Mouse (Mus musculus) limb, embryonic 14.5 days (tissue): Measurements from ENCODE around the gene Uba7. TPM values are rescaled to one million over a fixed set of nuclear protein-coding genes. Genes with fewer than 3 reads are reported as not detected.
"Not testable (repeated sequence)": the region's sequence is repeated elsewhere in the genome, so short reads cannot be mapped to it uniquely, and the experiment has no call there.

Experiments
- ATAC-seq: fragments of 200-750 bp; cut with Nextera tagmentation; 2 replicates; pipeline ENCODE4 v1.8.0; 2017; ENCODE audit warnings: low read depth, moderate number of reproducible peaks, moderate TSS enrichment; ENCODE audit not compliant: low FRiP score
- DNase-seq: peaks from one replicate; pipeline ENCODE4 v3.0.0-alpha.2; 2015; ENCODE audit warnings: low spot score
- H3K27ac ChIP-seq: fragments of 300-500 bp; sonication (generic); replicated peaks from 2 replicates; pipeline ENCODE4 v1.5.1; 2014; ENCODE audit warnings: low read depth, mild to moderate bottlenecking, low read length, moderate library complexity, mixed read lengths
- H3K27me3 ChIP-seq: fragments of 300-500 bp; sonication (generic); 2 replicates; pipeline ENCODE4 v1.6.1; 2014; ENCODE audit warnings: low read length, mixed read lengths; ENCODE audit not compliant: control insufficient read depth, insufficient read depth
- H3K36me3 ChIP-seq: fragments of 300-500 bp; sonication (generic); 2 replicates; pipeline ENCODE4 v1.6.1; 2014; ENCODE audit warnings: mild to moderate bottlenecking, low read length, moderate library complexity, mixed read lengths; ENCODE audit not compliant: control insufficient read depth, insufficient read depth
- H3K4me1 ChIP-seq: fragments of 300-500 bp; sonication (generic); 2 replicates; pipeline ENCODE4 v1.6.1; 2014; ENCODE audit warnings: antibody characterized with exemption, low read length, mixed read lengths; ENCODE audit not compliant: control insufficient read depth, insufficient read depth
- H3K4me2 ChIP-seq: fragments of 300-500 bp; sonication (generic); replicated peaks from 2 replicates; pipeline ENCODE4 v1.6.1; 2014; ENCODE audit warnings: low read depth, mild to moderate bottlenecking, low read length, moderate library complexity; ENCODE audit not compliant: severe bottlenecking
- H3K4me3 ChIP-seq: fragments of 300-500 bp; sonication (generic); replicated peaks from 2 replicates; pipeline ENCODE4 v1.5.1; 2014; ENCODE audit warnings: low read length
- H3K9ac ChIP-seq: fragments of 300-500 bp; sonication (generic); 2 replicates; pipeline ENCODE4 v1.6.1; 2014; ENCODE audit warnings: mild to moderate bottlenecking, low read depth, low read length, moderate library complexity; ENCODE audit not compliant: severe bottlenecking
- H3K9me3 ChIP-seq: fragments of 300-500 bp; sonication (generic); 2 replicates; pipeline ENCODE4 v1.6.1; 2016; ENCODE audit warnings: low read length; ENCODE audit not compliant: control insufficient read depth
- POLR2A ChIP-seq: fragments of 200-500 bp; IDR thresholded peaks from 2 replicates; pipeline ENCODE4 v1.8.0; 2012; ENCODE audit warnings: inconsistent platforms, mild to moderate bottlenecking, moderate library complexity, borderline replicate concordance; ENCODE audit not compliant: insufficient read depth, insufficient read length; ENCODE audit errors: extremely low read depth
- WGBS: fragments of 180-500 bp; shearing (Covaris S2); extraction: QIAGEN DNeasy Blood & Tissue Kit; methylation state at CpG from one replicate; pipeline ENCODE4 v1.1.7; 2014; 5-methylcytosine and 5-hydroxymethylcytosine counted together
- polyA plus RNA-seq, 2 experiments: library from polyadenylated mRNA; depleted of rRNA in 1 of 2; stranded (reverse) in 1 of 2; unstranded in 1 of 2; fragments of >200 nt; fragmentation: Nextera tagmentation in 1 of 2; extraction: Ambion mirVana in 1 of 2; gene quantifications; 2 replicates each; pipeline versions ENCODE4 v1.2.1 to v1.2.3; 2012 to 2014

Gene Uba7
- polyA plus RNA-seq, 2 experiments = 28.2 to 33.4 TPM

DNA sequence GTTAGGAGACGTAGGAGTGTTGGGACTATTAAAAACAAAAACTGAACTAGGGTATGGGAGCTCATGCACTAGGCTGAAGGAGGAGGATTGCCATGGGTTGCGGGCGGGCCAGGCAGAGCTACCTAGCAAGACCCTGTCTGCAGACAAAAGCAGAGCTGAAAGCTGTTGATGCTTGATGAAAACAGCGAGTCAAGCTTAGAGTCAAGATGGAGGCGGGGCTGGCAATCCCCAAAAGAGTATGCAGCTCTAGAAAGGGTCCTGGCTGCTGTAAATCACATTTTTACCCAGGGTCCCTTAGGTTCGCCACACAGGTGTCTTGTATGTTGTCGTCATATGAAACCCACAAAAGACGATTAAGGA is 28.2 kb downstream of the Uba7 start:
- Histone ChIP-seq H3K9ac (peak overlapping the region; percentile 93), H3K4me3 (peak overlapping the region; percentile 93), H3K9me3 (no peaks in the 10 kb centered on the region), H3K4me1 (peaks cover 14% of the 10 kb centered on the region), H3K27me3 (no peaks in the 10 kb centered on the region), H3K27ac (peak overlapping the region; percentile 90; the same call in 1 of the 2 replicates), H3K36me3 (no peaks in the 10 kb centered on the region), H3K4me2 (peak overlapping the region; percentile 79)
- TF ChIP-seq POLR2A = no peak
- no peak for ATAC-seq
- no peak for DNase-seq
- WGBS = 8% methylated on average over 8 of the region's 8 CpGs

DNA sequence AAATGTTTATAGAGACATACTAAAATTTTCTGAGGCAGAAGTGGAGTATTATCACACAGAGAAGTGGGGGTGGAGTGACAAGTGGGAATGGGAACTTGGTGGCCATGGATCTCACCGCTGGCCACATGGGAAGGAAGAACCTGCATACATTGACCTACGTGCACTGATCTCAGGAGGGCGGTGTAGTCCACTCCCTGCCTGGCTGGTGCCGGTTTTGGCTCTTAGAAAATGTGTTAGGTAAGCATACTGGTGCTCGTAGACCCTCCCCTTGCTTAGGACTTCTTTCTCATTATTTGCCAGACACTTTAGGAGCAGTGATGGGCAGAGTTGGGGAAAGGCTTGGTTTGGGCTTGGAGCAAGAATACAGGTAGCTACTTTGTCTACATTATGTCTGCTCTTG is 32.7 kb downstream of the Uba7 start:
- peaks cover 9% of the 10 kb centered on the region for H3K36me3 ChIP-seq
- H3K9me3 ChIP-seq = no peaks in the 10 kb centered on the region
- H3K27ac ChIP-seq = no peak overlapping the region
- H3K4me1 ChIP-seq = peaks cover 9% of the 10 kb centered on the region
- no peak overlapping the region for H3K9ac ChIP-seq
- H3K4me2 ChIP-seq = no peak overlapping the region
- no peak for ATAC-seq
- TF ChIP-seq POLR2A = no peak
- no peak for DNase-seq
- no peak overlapping the region for H3K4me3 ChIP-seq
- H3K27me3 ChIP-seq = no peaks in the 10 kb centered on the region
- WGBS = 94% methylated on average over 5 of the region's 5 CpGs

DNA sequence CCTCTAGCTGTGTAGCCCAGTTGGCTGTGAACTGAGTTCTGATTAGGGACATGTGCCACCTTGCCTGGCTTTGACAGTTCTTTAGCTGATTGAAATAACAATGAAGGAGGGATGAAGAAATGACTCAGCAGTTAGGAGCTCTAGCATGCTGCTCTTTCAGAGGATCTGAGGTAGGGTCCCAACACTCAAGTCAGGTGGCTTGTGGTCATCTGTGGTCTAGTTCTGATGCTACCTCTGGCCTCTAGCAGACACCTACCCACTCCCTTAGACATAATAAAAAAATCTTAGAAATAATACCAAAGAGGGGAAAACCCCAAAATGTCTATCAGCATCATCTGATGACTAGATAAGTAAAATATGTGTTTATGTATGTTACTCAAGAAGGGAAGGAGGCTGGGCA is 35.1 kb downstream of the Uba7 start:
- no peak overlapping the region for H3K4me3 ChIP-seq
- no peak for TF ChIP-seq POLR2A
- no peak overlapping the region for H3K9ac ChIP-seq
- H3K9me3 ChIP-seq = no peaks in the 10 kb centered on the region
- peaks cover 17% of the 10 kb centered on the region for H3K36me3 ChIP-seq
- no peak overlapping the region for H3K4me2 ChIP-seq
- ATAC-seq (no peak), DNase-seq (no peak)
- H3K4me1 ChIP-seq = no peaks in the 10 kb centered on the region
- H3K27ac ChIP-seq = no peak overlapping the region
- no peaks in the 10 kb centered on the region for H3K27me3 ChIP-seq

DNA sequence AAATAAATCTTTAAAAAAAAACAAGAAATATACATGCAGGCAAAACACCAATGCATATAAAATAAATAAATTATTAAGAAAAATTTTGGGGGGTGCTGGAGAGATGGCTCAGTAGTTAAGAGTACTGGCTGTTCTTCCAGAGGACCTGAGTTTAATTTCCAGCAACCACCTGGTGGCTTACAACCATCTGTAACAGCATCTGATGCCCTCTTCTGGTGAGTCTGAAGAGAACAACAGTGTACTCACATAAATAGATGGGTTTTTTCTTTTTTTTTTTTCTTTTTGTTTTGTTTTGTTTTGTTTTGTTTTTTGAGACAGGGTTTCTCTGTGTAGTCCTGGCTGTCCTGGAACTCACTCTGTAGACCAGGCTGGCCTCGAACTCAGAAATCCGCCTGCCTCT is 38.3 kb downstream of the Uba7 start:
- not testable (repeated sequence) for ATAC-seq, DNase-seq, H3K27ac ChIP-seq, H3K9me3 ChIP-seq, H3K9ac ChIP-seq, H3K4me3 ChIP-seq, H3K27me3 ChIP-seq, H3K4me1 ChIP-seq, H3K4me2 ChIP-seq
- WGBS = 96% methylated on average over 2 of the region's 2 CpGs
- peaks cover 21% of the 10 kb centered on the region for H3K36me3 ChIP-seq

DNA sequence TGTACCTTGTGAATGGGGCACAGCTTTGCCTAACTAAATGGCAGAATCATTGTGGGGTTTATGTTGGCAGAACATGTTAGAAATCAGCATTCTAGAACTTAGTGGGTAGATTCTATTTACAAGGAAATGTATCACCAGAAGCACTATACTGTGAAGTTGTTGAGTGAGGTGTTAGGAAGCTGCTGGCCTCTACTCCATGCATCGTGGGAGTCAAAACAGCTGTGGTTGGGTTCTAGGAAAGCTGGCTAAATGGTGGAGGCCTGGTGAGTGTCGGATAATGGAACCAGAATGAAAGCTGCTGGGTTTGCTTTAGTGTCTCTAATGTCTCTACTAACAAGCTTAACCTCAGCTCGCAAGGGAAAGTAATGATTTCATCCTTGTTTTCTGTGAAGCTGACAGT is 41.8 kb downstream of the Uba7 start:
- no peak overlapping the region for H3K9ac ChIP-seq
- H3K36me3 ChIP-seq = peaks cover 19% of the 10 kb centered on the region
- TF ChIP-seq POLR2A = no peak
- H3K4me1 ChIP-seq = no peaks in the 10 kb centered on the region
- WGBS = 92% methylated on average over 3 of the region's 3 CpGs
- H3K27ac ChIP-seq = no peak overlapping the region
- no peak overlapping the region for H3K4me3 ChIP-seq
- no peak for DNase-seq
- H3K4me2 ChIP-seq = no peak overlapping the region
- ATAC-seq = no peak
- no peaks in the 10 kb centered on the region for H3K9me3 ChIP-seq
- H3K27me3 ChIP-seq = no peaks in the 10 kb centered on the region

DNA sequence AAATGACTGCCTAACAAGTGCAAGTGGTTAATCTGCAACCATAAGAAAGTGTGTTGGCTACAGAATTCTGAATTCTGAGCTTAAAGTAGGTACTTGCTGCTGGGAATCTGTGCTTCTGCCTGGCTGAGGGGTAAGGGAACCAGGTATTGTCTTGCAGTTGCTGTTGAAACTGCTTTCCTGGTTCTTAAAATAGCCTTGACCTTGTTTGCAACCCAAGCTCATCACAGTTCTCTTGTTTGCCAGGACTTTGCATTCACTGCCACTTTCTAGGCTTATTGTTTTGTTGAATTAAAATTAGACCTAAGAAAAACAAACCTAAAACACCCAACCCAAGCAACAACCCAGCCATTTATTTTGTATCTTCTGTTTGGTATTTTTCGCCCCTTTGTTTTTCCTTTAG is 45.4 kb downstream of the Uba7 start:
- Histone ChIP-seq H3K4me1 (no peaks in the 10 kb centered on the region), H3K9ac (no peak overlapping the region), H3K27me3 (no peaks in the 10 kb centered on the region), H3K27ac (no peak overlapping the region), H3K36me3 (peaks cover 21% of the 10 kb centered on the region), H3K9me3 (no peaks in the 10 kb centered on the region), H3K4me2 (no peak overlapping the region), H3K4me3 (no peak overlapping the region)
- ATAC-seq (no peak), DNase-seq (no peak)
- 96% methylated on average over 1 of the region's 1 CpGs for WGBS
- TF ChIP-seq POLR2A = no peak
